Mouse (Mus musculus) NIH3T3 (cell line): ENCODE results near the gene Il10rb.
A peak's percentile ranks its signal among the peaks of the same experiment; 100 is the strongest.
"Not testable (repeated sequence)": the region's sequence is repeated elsewhere in the genome, so short reads cannot be mapped to it uniquely, and the experiment has no call there.

ENCODE experiments used
- DNase-seq: peaks from one replicate; pipeline ENCODE4 v3.0.0-alpha.2; 2012; ENCODE audit warnings: low read depth

The Il10rb gene

DNA sequence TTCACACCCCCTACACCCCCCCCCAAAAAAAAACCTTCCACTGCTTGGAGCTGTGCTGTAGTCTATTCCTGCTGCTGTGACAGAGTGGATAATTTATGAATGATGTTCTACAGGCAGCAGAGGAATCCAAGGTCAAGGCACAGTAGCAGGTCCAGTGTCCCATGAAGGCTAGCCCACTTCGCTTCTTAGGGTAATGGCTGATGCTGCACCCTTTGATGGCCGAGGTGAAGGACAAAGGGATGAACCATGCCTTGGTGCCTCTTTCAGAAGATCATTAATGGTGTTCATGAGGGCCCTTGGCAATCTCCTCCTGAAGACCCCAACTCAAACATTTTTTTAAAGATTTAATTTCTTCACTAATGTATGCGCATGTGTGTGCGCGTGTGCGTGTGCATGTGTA lies 10.4 kb downstream of the Il10rb start:
- no peak for DNase-seq

DNA sequence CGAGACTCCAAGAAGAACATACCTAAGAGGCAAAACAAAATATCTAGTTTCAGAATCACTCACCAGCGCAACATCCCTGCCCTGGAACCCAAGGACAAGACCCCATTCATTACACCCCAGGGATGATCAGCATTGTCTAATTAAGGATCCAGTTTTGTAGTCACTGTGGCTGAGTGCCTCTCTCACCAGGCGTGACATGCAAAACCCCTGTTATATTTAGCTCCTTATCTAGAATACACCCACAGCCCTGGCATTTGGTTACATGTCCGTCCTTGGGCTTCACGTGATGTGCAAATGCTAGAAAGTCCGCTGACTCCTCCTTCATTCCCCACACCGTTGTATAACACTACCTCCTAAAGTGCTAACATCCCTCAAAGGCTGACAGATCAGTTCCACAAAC lies 11.0 kb downstream of the Il10rb start:
- DNase-seq = no peak

- DNase-seq = no peak
Observed at GRCm38 (mm10) chr16:91418531-91418930, 12.6 kb downstream of the Il10rb start.

- DNase-seq = no peak
Observed at GRCm38 (mm10) chr16:91425816-91426215, 19.9 kb downstream of the Il10rb start.

DNA sequence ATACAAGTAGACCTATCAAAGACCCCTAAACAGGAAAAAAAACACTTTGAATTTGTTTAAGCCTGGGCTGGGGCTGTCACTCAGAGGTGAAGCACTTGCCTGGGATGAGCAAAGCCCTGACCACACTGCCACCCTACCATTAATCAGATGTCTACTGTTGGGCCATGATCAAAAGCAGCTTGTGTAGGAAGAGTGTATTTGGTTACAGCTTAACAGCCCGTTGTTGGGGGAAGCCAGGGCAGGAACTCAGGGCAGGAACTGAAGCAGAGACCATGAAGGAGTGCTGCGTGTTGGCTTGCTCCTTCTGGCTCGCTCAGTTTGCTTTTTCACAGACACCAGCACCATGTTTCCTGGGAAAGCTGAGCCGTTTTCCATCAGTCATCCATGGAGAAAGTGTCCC lies 20.6 kb downstream of the Il10rb start:
- no peak for DNase-seq

GRCm38 (mm10) chr16:91427461-91427860 lies 21.5 kb downstream of the Il10rb start:
- no peak for DNase-seq

DNA sequence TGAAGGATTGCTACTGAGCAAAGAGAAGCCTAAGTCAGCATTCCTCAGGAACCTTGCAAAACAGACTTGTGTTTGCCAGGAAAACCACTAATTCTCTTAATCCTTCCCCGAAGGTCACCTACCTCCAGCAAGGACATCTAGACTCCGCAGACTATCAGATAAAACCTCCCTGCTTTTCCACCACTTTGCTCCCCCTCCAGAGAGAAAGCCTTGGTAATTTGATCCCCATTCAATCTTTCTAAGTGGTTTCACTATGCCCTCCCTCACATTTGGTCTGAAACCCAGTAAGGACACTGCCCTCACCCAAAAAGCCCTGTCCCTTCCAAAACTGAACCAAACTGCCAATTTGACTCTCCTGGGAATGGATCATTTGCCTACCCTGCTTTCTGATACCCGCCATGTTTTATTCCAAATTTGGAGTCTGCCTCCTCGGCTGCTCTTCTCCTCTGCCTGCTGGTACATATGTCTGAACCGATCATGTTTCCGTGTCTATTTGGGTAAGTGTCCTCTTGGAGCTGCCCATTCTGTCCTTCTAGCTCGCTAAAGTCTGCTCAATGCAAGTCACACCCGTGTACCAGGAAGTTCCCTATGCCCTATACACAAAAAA lies 22.4 kb downstream of the Il10rb start:
- DNase-seq = no peak

DNA sequence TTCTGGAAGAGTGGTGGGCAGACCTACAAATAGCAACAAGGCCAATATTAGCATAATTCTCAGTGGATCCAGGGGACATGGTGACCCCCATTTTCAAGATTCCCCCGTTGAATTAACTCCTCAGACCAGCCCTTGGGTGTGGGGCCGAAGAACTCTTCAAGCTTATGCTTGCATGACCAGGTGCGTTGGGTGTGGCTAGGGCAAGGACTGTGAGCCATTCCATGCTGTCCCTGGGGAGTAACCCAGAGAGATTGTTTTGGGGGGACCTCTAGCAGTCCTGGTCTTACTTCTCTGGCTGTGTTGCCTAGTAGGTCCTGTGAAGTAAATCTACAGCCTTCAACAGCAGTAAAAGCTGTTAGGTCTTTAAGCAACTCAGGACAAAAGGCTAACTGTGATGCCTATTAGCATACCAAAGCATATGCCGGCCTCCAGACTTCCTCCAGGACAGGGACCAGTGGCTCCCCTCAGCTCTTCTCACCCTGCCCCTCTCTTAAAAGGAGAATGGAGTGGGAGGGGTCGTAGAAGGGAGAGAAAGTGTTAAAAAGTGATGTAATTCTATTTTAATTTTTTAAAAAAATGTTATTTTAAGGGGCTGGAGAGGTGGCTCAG lies 26.9 kb downstream of the Il10rb start:
- no peak for DNase-seq

GRCm38 (mm10) chr16:91433329-91433933 lies 27.5 kb downstream of the Il10rb start:
- DNase-seq = no peak

- no peak for DNase-seq
Observed at GRCm38 (mm10) chr16:91434119-91434518, 28.2 kb downstream of the Il10rb start.

- DNase-seq = no peak
Observed at GRCm38 (mm10) chr16:91438081-91438480, 32.1 kb downstream of the Il10rb start.

DNA sequence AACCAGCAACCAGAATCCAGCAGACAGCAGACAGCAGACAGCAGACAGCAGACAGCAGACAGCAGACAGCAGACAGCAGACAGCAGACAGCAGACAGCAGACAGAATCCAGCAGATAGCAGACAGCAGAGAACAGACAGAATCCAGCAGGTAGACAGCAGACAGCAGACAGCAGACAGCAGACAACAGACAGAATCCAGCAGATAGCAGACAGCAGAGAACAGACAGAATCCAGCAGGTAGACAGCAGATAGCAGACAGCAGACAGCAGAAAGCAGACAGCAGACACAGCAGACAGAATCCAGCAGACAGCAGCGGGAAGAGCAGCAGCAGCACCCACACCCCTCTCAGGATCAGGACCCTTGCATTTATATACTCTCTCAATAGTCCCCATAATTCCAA lies 32.6 kb downstream of the Il10rb start:
- not testable (repeated sequence) for DNase-seq

DNA sequence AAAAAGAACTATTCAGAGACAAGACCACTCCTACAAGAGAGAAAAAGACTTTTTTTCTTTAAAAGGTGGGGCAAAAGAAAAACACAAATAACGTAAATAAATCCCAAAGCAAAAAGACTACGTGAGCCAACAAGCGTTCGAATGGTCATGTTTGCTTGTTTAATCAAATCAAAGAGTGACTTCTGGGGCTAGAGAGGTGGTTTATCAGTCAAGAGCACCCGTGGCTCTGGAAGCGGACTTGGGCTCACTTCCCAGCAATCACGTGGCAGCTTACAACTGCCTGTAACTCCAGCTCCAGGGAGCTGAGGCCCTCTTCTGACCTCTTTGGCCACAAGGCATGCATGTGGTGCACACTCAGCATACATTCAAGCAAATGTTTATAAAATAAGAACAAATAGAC lies 35.4 kb downstream of the Il10rb start:
- peak; percentile 82 for DNase-seq

- DNase-seq = no peak
Observed at GRCm38 (mm10) chr16:91441811-91442240, 35.9 kb downstream of the Il10rb start.

DNA sequence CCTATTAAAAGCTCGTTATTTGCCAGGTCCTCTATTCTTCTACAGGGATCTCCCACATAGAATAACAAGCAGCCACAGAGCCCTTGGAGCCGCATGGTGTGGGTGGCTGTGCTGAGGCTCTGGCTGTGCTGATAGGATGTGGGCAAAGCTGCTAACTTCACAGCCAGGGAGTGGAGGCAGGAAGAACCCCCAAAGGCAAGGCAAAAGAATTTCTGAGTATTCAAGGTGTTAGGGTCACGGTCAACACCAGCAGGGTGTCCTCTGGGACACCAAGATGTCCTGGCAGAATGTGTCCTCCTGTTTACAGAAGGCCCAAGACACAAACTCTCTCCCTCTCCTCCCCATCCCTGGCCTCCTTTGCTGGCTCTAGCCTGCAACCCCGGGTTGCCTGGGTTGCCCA lies 36.5 kb downstream of the Il10rb start:
- no peak for DNase-seq

- no peak for DNase-seq
Observed at GRCm38 (mm10) chr16:91443211-91443611, 37.2 kb downstream of the Il10rb start.

- DNase-seq = no peak
Observed at GRCm38 (mm10) chr16:91444847-91445246, 38.9 kb downstream of the Il10rb start.

DNA sequence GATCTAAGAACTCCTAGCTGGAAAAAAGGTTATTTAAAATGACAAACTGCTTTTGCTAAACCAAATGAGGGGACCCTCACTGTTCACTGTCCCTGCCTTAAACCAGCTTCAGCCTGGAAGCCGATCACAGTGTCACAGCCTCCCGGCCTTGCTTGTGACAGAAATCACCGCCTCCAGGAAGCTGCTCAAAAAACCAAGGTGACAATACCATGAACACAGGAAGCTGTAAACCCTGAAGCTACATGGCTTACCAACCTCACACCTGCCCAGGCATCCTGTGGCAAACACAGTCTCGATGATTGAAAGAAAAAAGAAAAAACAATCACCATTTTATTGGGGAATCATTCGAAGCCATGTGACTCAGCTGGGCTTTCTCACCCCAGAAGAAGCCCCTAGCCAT lies 39.6 kb downstream of the Il10rb start:
- no peak for DNase-seq

GRCm38 (mm10) chr16:91446778-91447511 lies 41.0 kb downstream of the Il10rb start:
- no peak for DNase-seq

DNA sequence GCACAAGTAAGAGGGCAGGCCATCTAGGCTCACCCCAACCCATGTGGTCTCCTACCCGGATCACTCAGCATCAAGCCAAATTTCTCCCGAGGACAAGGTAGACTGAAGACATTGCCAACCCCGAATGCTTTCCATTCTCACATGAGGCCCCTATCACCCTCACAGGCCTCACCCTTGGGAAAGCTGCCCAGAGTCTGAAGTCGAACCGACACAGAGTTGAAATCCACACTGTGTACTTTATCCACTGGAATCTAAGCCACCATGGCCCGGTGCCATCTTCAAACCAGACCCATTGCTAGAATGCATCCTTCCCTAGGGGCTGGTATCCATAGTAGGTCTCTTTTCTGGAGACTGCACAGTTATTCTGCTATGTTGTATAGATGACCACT lies 41.5 kb downstream of the Il10rb start:
- peak; percentile 55 for DNase-seq

DNA sequence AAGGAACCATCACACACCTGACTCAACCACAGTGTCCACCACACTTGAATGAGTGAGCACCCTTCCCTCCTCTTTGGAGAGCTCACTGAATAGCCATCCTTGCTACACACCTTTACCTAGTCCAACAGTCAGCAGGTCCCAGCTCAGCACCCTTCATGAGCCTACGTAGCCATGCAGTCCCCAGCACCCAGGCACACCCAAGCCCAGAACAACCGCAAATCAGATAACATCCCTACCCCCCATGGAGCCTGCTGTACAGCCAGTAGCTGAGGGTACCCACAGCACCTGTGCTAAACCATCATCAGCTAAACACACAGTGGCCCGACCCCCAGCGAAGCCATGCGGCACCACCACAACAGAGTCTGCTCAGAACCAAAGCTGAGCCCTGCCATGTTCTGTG lies 42.1 kb downstream of the Il10rb start:
- DNase-seq = no peak

DNA sequence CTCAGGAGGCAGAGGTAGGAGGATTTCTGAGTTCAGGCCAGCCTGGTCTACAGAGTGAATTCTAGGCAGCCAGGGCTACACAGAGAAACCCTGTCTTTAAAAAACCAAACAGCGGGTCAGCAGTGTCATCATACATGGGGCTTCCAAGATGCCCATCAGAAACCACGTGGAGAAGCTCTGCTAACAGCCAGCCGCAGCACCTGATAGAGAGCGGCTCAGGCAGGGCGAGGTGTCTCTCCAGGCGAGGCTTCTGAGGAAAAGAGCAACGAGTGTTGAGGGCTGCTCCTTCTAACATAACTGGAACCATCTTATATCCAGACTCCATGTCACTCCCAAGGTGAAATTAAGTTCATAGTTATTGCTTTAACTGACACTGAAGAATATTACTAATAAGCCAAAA lies 42.9 kb downstream of the Il10rb start:
- DNase-seq = no peak
